Mouse (Mus musculus) neural tube, embryonic 15.5 days (tissue): ENCODE data around the gene Eepd1. TPM values are rescaled to one million over a fixed set of nuclear protein-coding genes. Genes with fewer than 3 reads are reported as not detected.

Experiments
- ATAC-seq: fragments of 200-750 bp; cut with Nextera tagmentation; 2 replicates; pipeline ENCODE4 v1.8.0; 2017; ENCODE audit warnings: mild to moderate bottlenecking, moderate TSS enrichment, moderate library complexity; ENCODE audit not compliant: low FRiP score
- H3K27ac ChIP-seq: fragments of 300-500 bp; sonication (generic); replicated peaks from 2 replicates; pipeline ENCODE4 v1.5.1; 2015; ENCODE audit warnings: mild to moderate bottlenecking, inconsistent platforms
- H3K27me3 ChIP-seq: fragments of 300-500 bp; sonication (generic); replicated peaks from 2 replicates; pipeline ENCODE4 v1.6.1; 2015; ENCODE audit warnings: inconsistent platforms
- H3K36me3 ChIP-seq: fragments of 300-500 bp; sonication (generic); 2 replicates; pipeline ENCODE4 v1.6.1; 2015; ENCODE audit warnings: inconsistent platforms
- H3K4me1 ChIP-seq: fragments of 300-500 bp; sonication (generic); 2 replicates; pipeline ENCODE4 v1.6.1; 2015; ENCODE audit warnings: inconsistent platforms
- H3K4me2 ChIP-seq: fragments of 300-500 bp; sonication (generic); 2 replicates; pipeline ENCODE4 v1.6.1; 2015; ENCODE audit warnings: inconsistent platforms, mild to moderate bottlenecking, moderate library complexity
- H3K4me3 ChIP-seq: fragments of 300-500 bp; sonication (generic); replicated peaks from 2 replicates; pipeline ENCODE4 v1.5.1; 2015; ENCODE audit warnings: mild to moderate bottlenecking, inconsistent platforms
- H3K9ac ChIP-seq: fragments of 300-500 bp; sonication (generic); replicated peaks from 2 replicates; pipeline ENCODE4 v1.6.1; 2015; ENCODE audit warnings: mild to moderate bottlenecking, inconsistent platforms
- H3K9me3 ChIP-seq: fragments of 300-500 bp; sonication (generic); replicated peaks from 2 replicates; pipeline ENCODE4 v1.6.1; 2016; ENCODE audit warnings: inconsistent platforms
- WGBS: fragments of 180-500 bp; shearing (Covaris S2); methylation state at CpG from one replicate; pipeline ENCODE4 v1.1.7; 2015; ENCODE audit warnings: mixed read lengths; 5-methylcytosine and 5-hydroxymethylcytosine counted together
- polyA plus RNA-seq: library from polyadenylated mRNA; unstranded; fragments of >200 nt; fragmentation: Nextera tagmentation; extraction: Ambion mirVana; gene quantifications from 2 replicates; pipeline ENCODE4 v1.2.1, GENCODE M21; 2015

Eepd1 gene
- polyA plus RNA-seq, 1 experiment from 2014 or later, result 16.7 TPM

DNA sequence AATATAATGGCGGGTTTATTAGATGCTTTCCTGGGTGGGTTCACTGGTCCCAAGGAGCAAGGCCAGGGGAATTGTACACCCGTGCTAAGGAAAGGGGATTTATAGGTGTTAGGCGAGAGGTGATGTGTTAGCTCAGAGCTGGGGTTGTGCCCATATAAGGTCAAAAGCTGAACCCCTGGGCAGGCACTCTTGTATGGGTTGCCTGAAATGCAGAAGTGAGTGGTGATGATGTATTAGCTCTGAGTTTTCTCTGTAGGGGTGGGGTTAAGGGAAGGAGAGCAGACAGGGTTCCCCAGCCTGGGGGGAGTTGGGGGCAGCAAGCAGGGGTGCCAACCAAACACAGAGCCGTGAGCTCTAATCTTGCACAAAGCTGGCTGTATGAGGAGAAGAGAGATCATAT is 60.0 kb downstream of the Eepd1 start:
- no peaks in the 10 kb centered on the region for H3K4me1 ChIP-seq
- H3K9me3 ChIP-seq, result no peaks in the 10 kb centered on the region
- H3K4me2 ChIP-seq, result no peak overlapping the region
- WGBS, result 80% methylated on average over 4 of the region's 4 CpGs
- no peak for ATAC-seq
- no peak overlapping the region for H3K4me3 ChIP-seq
- H3K27ac ChIP-seq, result no peak overlapping the region
- no peak overlapping the region for H3K9ac ChIP-seq
- H3K27me3 ChIP-seq, result no peaks in the 10 kb centered on the region
- no peaks in the 10 kb centered on the region for H3K36me3 ChIP-seq

DNA sequence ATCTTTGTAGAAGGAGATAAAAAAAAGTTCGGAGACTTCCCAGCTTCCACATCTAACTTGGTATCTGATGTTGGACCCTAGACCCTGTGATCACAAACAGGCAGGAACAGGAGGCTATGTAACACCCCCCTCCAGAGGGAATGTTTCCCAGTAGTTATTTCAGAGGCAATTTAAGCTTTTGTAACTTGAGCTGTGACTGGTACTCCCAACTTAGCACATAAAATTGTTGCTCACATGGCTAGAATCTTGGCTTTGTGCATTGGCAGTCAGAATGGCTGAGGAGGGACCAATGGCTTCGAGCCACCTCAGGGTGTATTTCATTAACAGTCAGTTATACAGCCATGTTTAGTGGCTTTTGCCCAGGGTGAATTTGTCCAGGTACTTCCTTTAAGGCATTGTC is 63.9 kb downstream of the Eepd1 start:
- Histone ChIP-seq H3K36me3 (no peaks in the 10 kb centered on the region), H3K9ac (no peak overlapping the region), H3K27ac (no peak overlapping the region), H3K4me3 (no peak overlapping the region), H3K9me3 (no peaks in the 10 kb centered on the region), H3K4me1 (no peaks in the 10 kb centered on the region), H3K4me2 (no peak overlapping the region), H3K27me3 (no peaks in the 10 kb centered on the region)
- WGBS, result 80% methylated on average over 2 of the region's 2 CpGs
- no peak for ATAC-seq

DNA sequence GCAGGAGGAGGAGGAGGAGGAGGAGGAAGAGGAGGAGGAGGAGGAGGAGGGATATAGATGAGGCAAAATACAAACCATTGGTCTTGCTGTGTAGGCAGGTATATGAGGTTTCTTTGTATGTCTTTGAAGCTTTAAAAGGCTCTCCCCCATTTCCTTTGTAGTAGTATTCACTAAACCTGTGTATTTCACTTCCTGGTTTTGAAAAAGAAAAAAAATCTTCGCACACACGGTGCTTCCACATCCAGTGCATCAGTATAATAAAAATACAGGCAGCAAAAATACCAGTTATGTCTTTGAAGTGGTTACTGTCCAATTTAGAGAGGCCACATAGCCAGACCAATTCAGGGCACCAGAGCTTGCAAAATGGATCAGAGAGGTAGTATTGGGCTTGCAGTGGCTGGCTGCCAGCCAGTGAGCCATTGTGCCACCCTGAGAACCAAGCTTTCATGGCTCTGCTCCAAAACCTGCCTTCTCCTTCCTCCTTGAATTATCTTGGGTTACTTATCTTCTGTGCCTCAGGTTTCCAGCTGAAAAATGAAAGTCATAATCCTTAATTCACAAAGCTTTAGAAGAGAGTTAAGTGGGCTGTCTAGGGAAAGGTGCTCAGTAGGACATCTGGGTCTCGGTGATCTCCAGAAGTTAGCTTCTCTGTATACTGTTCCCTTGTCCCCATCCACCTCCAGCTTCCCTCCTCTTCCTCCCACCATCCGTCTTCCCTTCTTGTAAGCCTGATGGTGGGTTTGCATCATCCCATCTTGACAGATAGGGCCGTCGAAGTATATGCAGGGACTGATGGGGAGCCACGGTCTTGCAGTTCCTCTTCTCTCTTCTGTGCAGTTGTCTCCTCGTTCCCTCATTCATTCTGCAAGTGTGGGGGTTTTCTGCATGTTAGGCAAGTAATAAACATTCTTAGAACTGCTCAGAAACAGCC is 68.0 kb downstream of the Eepd1 start:
- H3K36me3 ChIP-seq, result no peaks in the 10 kb centered on the region
- WGBS, result 84% methylated on average over 8 of the region's 8 CpGs
- H3K4me2 ChIP-seq, result no peak overlapping the region
- no peaks in the 10 kb centered on the region for H3K27me3 ChIP-seq
- no peak overlapping the region for H3K27ac ChIP-seq
- no peaks in the 10 kb centered on the region for H3K9me3 ChIP-seq
- H3K4me3 ChIP-seq, result no peak overlapping the region
- no peak for ATAC-seq
- no peak overlapping the region for H3K9ac ChIP-seq
- no peaks in the 10 kb centered on the region for H3K4me1 ChIP-seq

DNA sequence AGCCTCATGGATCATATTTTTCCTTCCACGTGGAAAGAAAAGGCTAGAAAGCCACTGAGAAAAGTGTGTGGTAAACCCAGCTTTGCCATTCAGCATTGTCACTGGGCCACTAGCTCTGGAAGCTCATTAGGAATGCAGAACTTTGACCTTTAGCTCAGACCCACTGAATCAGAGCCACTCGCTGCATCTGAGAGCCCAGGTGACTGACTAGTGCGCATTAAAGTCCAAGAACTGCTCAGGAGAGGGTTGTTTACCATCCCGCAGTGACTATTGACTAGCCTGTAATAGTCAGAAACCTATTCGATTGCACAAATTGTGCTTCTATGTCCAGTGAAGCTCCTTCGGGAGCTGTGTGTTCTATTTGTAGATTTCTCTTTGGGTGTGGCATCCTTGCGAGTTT is 68.8 kb downstream of the Eepd1 start:
- Histone ChIP-seq H3K27ac (no peak overlapping the region), H3K4me3 (no peak overlapping the region), H3K9me3 (no peaks in the 10 kb centered on the region), H3K4me2 (no peak overlapping the region), H3K36me3 (no peaks in the 10 kb centered on the region), H3K27me3 (no peaks in the 10 kb centered on the region), H3K9ac (no peak overlapping the region), H3K4me1 (no peaks in the 10 kb centered on the region)
- ATAC-seq, result no peak
- 87% methylated on average over 7 of the region's 7 CpGs for WGBS

DNA sequence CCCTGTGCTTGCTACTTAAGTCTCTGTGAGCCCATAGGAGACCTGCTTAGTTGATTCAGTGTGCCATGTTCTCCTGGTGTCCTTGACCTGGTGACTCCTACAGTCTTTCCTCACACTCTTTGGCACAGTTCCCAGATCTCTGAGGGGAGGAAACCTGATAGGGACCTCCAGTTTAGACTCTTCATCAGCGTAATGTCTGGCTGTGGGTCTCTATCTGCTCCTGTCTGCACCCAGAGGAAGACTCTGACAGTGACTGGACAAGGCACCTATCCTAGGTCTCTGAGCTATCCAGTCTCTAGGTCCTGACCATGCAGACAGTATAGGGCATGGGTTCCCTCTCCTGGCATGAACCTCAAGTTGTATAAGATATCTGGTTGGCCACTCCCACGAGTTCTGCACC is 71.2 kb downstream of the Eepd1 start:
- H3K9me3 ChIP-seq, result no peaks in the 10 kb centered on the region
- H3K27ac ChIP-seq, result no peak overlapping the region
- H3K27me3 ChIP-seq, result no peaks in the 10 kb centered on the region
- no peaks in the 10 kb centered on the region for H3K36me3 ChIP-seq
- no peak overlapping the region for H3K4me2 ChIP-seq
- no peaks in the 10 kb centered on the region for H3K4me1 ChIP-seq
- ATAC-seq, result no peak
- no peak overlapping the region for H3K4me3 ChIP-seq
- WGBS, result 82% methylated on average over 2 of the region's 2 CpGs
- no peak overlapping the region for H3K9ac ChIP-seq

DNA sequence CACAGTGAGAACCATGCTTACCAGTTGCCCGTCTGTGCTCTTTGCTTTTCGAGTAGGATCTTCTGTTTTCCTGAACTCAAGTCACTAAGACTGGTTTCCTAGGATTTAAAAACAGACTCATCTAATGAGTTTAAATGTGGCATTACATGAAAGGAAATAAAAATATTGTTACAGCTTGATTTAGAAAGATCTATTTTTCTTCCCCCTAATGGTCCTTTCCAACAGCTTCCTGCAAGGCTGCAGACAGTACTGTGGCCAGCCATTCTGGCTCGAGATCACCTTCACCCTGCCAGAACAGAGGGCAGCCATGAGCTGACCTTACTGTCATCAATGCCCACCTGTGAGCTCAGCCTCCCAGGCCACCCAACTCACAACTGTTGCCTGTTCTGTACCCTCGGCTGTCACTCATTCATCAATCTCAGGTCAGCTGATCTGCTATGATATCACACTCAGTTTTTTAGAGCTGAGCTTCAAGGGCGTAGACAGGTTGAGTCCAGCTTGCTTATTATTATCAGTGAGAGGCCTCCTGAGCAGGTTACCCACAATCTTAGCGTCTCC is 73.0 kb downstream of the Eepd1 start:
- WGBS, result 84% methylated on average over 6 of the region's 6 CpGs
- no peak for ATAC-seq
- no peak overlapping the region for H3K4me3 ChIP-seq
- H3K27ac ChIP-seq, result no peak overlapping the region
- no peaks in the 10 kb centered on the region for H3K27me3 ChIP-seq
- no peaks in the 10 kb centered on the region for H3K36me3 ChIP-seq
- H3K4me1 ChIP-seq, result no peaks in the 10 kb centered on the region
- H3K4me2 ChIP-seq, result no peak overlapping the region
- no peaks in the 10 kb centered on the region for H3K9me3 ChIP-seq
- H3K9ac ChIP-seq, result no peak overlapping the region

DNA sequence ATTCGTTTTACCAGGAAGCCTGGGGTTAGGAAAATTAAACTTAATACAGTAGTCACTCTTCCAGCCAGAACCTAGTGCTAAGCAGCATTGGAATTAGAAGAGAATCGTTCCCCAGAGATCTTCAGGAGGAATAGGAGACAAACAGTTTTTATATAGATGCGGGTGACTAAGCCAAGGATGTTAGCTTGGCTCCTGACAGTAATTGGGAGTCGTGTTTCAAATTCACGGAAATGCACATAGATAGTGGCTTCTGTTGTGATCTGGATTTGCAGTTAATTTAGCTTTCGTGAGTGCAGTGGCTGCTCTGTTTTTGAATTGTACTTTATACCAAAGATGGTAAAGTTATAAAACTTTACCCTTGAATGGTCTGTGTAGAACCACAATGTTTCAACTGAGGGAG is 73.9 kb downstream of the Eepd1 start:
- no peak overlapping the region for H3K4me2 ChIP-seq
- no peaks in the 10 kb centered on the region for H3K9me3 ChIP-seq
- H3K4me3 ChIP-seq, result no peak overlapping the region
- no peak overlapping the region for H3K27ac ChIP-seq
- no peaks in the 10 kb centered on the region for H3K36me3 ChIP-seq
- no peaks in the 10 kb centered on the region for H3K4me1 ChIP-seq
- H3K9ac ChIP-seq, result no peak overlapping the region
- 77% methylated on average over 6 of the region's 6 CpGs for WGBS
- no peak for ATAC-seq
- no peaks in the 10 kb centered on the region for H3K27me3 ChIP-seq

DNA sequence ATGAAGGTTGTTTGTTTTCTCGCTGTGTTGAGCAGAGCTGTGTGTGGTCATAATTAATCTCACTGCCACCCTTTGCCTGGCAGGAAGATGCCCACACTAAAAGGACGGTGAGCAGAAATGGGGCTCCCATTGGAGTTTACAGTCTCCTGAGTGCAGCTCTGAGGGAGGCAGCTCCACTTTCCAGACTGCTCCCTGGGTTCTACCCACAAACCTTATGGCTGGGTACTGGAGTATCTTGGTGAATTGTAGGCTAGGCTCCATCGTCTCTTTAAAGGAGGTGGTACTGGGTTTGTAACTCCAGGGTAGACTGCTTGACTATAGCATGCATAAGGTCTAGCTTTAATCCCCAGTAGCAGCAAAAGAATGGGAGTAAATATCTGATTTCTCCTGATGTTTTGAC is 74.7 kb downstream of the Eepd1 start:
- H3K27me3 ChIP-seq, result no peaks in the 10 kb centered on the region
- H3K36me3 ChIP-seq, result no peaks in the 10 kb centered on the region
- no peaks in the 10 kb centered on the region for H3K4me1 ChIP-seq
- no peak overlapping the region for H3K4me2 ChIP-seq
- 82% methylated on average over 3 of the region's 3 CpGs for WGBS
- no peak overlapping the region for H3K27ac ChIP-seq
- H3K9me3 ChIP-seq, result no peaks in the 10 kb centered on the region
- ATAC-seq, result no peak
- no peak overlapping the region for H3K9ac ChIP-seq
- H3K4me3 ChIP-seq, result no peak overlapping the region

DNA sequence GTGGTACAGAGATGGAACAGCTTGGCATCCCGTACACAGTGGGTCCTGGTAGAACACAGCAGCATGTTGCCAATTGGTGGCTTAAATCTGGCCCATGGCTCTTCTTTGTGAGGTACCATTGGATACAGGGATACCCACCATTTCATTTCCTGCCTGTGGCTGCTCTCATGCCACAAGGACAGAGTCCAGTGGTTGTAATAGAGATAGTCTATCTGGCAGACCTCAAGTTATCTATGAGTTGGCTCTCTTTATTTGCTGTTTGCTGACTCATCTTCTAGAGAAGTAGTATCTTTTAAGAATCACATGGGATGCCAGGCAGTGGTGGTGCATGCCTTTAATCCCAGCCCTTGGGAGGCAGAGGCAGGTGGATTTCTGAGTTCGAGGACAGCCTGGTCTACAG is 76.0 kb downstream of the Eepd1 start:
- Histone ChIP-seq H3K4me2 (no peak overlapping the region), H3K4me1 (no peaks in the 10 kb centered on the region), H3K36me3 (no peaks in the 10 kb centered on the region), H3K4me3 (no peak overlapping the region), H3K9ac (no peak overlapping the region), H3K27ac (no peak overlapping the region), H3K9me3 (no peaks in the 10 kb centered on the region), H3K27me3 (no peaks in the 10 kb centered on the region)
- ATAC-seq, result no peak
- WGBS, result 96% methylated on average over 2 of the region's 2 CpGs

DNA sequence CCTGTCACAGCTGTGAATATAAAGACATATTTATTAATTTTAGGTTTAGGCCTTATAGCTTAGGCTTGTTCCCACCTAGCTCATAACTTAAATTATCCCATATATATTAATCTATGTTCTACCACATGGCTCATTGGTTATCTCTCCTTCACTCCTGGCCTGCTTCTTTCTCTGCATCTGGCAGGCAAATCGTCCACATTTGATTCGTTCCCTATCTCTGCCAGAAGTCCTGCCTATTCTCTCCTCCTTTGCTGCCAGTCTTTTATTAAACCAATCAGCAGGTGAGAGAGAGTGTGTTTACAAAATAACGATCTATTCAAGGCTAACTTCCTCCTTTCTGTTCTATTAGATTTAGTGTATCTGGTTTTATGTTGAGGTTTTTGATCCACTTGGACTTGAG is 77.5 kb downstream of the Eepd1 start:
- no peaks in the 10 kb centered on the region for H3K4me1 ChIP-seq
- H3K27me3 ChIP-seq, result no peaks in the 10 kb centered on the region
- H3K36me3 ChIP-seq, result no peaks in the 10 kb centered on the region
- WGBS, result 85% methylated on average over 3 of the region's 3 CpGs
- H3K4me2 ChIP-seq, result no peak overlapping the region
- no peak overlapping the region for H3K27ac ChIP-seq
- no peak overlapping the region for H3K9ac ChIP-seq
- H3K4me3 ChIP-seq, result no peak overlapping the region
- H3K9me3 ChIP-seq, result no peaks in the 10 kb centered on the region
- no peak for ATAC-seq

DNA sequence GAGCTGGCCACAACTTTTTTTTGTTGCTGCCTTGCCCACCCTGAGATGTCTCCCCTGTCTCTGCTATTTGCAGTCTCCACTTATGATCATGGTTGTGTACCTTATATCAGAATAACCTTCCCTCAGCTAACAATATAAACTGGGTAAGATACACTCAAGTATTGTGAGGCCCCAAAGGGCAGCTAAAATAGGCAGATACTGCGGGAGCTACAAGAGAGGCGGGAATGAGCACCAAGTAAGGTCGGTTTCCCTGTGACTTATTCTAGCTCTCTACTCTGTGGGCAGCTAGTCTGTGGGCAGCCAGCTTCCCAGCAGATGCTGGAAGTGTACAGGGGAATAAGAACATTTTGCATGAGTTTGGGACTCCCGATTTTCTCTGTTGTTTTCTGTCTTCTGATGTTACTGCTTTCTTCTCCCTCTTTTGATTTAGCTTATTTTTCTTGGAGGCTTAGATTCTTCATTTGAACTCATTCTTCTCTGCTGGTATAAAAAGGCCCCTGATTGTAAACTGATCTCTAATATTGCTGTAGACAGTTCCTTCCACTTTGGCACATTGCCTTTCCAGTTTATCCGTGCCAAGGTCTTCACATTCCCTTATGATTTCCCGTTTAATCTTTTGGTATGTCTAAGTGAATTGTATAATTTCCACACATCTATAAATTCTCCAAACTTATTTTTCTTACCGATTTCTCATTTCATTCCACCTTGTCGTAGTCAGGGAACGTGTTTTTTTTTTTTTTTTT is 78.8 kb downstream of the Eepd1 start:
- no peak overlapping the region for H3K4me3 ChIP-seq
- WGBS, result 90% methylated on average over 9 of the region's 9 CpGs
- H3K9ac ChIP-seq, result no peak overlapping the region
- ATAC-seq, result no peak
- H3K4me2 ChIP-seq, result no peak overlapping the region
- no peak overlapping the region for H3K27ac ChIP-seq
- H3K27me3 ChIP-seq, result no peaks in the 10 kb centered on the region
- H3K36me3 ChIP-seq, result no peaks in the 10 kb centered on the region
- H3K4me1 ChIP-seq, result no peaks in the 10 kb centered on the region
- H3K9me3 ChIP-seq, result no peaks in the 10 kb centered on the region

DNA sequence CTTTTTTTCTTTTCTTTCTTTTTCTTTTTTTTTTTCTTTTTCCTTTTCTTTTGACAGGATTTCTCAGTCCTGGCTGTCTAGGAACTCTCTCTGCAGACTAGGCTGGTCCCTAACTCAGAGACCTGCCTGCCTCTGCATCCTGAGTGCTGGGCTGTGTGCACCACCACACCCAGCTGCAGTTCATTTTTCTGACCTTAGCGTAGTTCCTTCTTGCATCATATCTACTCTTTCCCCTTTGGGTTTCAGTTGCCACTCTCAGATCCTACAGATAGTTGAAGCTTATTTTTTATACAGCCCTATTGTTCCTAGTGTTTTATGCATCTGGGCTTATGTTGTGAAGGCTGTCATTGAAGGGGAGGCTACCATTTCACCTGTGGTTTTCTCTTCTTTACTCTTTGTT is 79.8 kb downstream of the Eepd1 start:
- Histone ChIP-seq H3K27me3 (no peaks in the 10 kb centered on the region), H3K4me2 (no peak overlapping the region), H3K36me3 (no peaks in the 10 kb centered on the region), H3K9ac (no peak overlapping the region), H3K4me3 (no peak overlapping the region), H3K27ac (no peak overlapping the region), H3K9me3 (no peaks in the 10 kb centered on the region), H3K4me1 (no peaks in the 10 kb centered on the region)
- no peak for ATAC-seq
- WGBS, result 96% methylated on average over 1 of the region's 1 CpGs
